ENCODE assay signal across 23 mouse cellular contexts in the genomic region with DNA sequence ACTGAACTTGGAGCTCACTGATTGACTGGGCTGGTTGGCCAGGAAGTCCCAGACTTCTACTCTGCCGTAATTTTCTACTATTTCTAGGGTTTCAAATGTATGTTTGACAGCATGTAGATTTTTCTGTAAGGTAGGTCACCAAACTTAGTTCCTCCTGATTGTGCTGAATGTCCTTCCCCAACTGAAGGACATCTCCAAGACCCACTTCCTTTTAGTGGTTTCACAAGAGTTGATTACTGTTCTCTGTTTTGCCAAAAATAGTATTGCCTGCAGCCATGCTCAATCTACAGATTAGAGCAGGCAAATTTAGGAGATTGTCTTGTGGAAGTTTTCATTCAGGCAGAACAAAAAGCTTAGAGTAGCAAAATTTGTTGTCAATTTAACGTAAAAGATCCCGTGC.
"Had no signal": no experiment of that assay in that cellular context is flagged by ENCODE, and none has a peak within 500 bp of the region (broad histone marks: within the 10 kb centered on the region; RNA-seq: fewer than 3 reads in every experiment).

No protein-coding gene starts in this region.

- H3K9me3 ChIP-seq: liver, embryonic 15.5 days; lung, embryonic 15.5 days; megakaryocyte, embryonic 14.5 days; midbrain, embryonic 12.5 days; neural tube, embryonic 13.5 days; neural tube, embryonic 15.5 days had no signal

- H3K4me3 ChIP-seq: liver, embryonic 15.5 days; lung, embryonic 15.5 days; megakaryocyte, embryonic 14.5 days; midbrain, embryonic 12.5 days; myocyte; neural tube, embryonic 13.5 days; neural tube, embryonic 15.5 days had no signal

- H3K4me1 ChIP-seq: liver, embryonic 15.5 days; lung, embryonic 15.5 days; megakaryocyte, embryonic 14.5 days; midbrain, embryonic 12.5 days; neural tube, embryonic 13.5 days; neural tube, embryonic 15.5 days had no signal

- H3K9ac ChIP-seq: liver, embryonic 15.5 days; liver, postnatal 0 days; lung, embryonic 15.5 days; midbrain, embryonic 12.5 days; neural tube, embryonic 13.5 days; neural tube, embryonic 15.5 days had no signal

- H3K27me3 ChIP-seq: liver, embryonic 15.5 days; lung, embryonic 15.5 days; megakaryocyte, embryonic 14.5 days; midbrain, embryonic 12.5 days; neural tube, embryonic 13.5 days; neural tube, embryonic 15.5 days had no signal

- ATAC-seq: liver, postnatal 0 days; lung, postnatal 0 days; midbrain, embryonic 16.5 days had no signal

- H3K4me2 ChIP-seq: liver, embryonic 15.5 days; lung, embryonic 15.5 days; midbrain, embryonic 12.5 days; neural tube, embryonic 13.5 days; neural tube, embryonic 15.5 days had no signal

- H3K36me3 ChIP-seq: liver, embryonic 15.5 days; lung, embryonic 15.5 days; midbrain, embryonic 12.5 days; neural tube, embryonic 13.5 days; neural tube, embryonic 15.5 days had no signal

- DNase-seq: liver, postnatal 0 days; lung, adult 2 months; lung, postnatal 14 days; lung, postnatal 36 days; midbrain, embryonic 14.5 days; retina, postnatal 1 day; right cerebral cortex, adult 18-20 months; right cerebral cortex, postnatal 25 days; right cerebral cortex, postnatal 4 days; spleen, adult 18-20 months; thymus, adult 18-20 months; thymus, postnatal 14 days; thymus, postnatal 4 days had no signal

- H3K27ac ChIP-seq: liver, embryonic 15.5 days; lung, embryonic 15.5 days; macrophage; midbrain, embryonic 12.5 days; neural tube, embryonic 13.5 days; neural tube, embryonic 15.5 days had no signal
